Mouse (Mus musculus): ENCODE measurements around the gene Lamtor2. TPM values are rescaled to one million over a fixed set of nuclear protein-coding genes. Genes with fewer than 3 reads are reported as not detected.

The Lamtor2 gene
- polyA plus RNA-seq, 1 experiment from 2014 or later: 95.9 TPM

DNA sequence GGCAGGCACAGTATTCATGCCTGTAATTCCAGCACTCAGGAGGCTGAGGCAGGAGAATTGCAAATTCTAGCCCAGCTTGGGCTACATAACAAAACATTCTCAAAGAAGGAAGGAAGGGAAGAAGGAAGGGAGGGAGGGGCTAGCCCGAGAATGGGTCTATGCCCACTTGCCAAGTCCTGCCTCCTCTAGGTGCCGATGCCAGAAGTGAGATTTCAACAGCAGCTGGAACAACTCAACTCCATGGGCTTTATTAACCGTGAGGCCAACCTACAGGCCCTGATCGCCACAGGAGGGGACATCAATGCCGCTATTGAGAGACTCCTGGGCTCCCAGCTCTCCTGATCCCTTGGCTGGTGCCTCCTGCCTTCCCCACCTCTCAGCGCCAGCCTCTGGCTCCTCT lies 15.0 kb upstream of the Lamtor2 start:
- peaks cover 74% of the 10 kb centered on the region for H3K36me3 ChIP-seq
- no peak for DNase-seq

DNA sequence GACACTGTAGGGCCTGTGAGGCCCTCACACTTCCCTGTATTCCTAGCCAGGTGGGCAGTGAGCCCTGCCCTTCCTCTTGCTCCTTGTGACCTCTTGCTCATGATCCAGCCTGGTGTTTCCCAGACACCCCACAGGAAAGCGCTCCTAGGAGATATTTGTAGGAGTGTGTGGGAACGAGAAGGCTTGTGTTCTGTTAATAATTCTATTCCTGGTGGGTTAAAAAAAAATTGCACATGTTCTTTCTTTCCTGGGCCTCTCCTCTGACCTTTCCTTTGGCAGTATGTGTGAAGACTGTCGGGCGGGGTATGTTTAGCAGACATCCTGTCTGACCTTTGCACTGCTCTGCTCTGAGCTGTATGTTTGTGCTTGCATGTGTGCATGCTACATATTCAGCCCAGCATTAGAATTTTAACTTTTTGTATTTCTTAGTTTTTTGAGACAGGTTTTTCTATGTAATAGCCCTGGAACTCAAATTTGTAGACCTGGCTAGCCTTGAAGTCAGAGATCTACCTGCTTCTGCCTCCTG lies 13.7 kb upstream of the Lamtor2 start:
- Histone ChIP-seq H3K4me2 (no peak overlapping the region), H3K27me3 (no peaks in the 10 kb centered on the region), H3K4me3 (replicated peaks) (no peak overlapping the region), H3K36me3 (peaks cover 87% of the 10 kb centered on the region), H3K9me3 (replicated peaks) (no peaks in the 10 kb centered on the region), H3K4me1 (replicated peaks) (peaks cover 23% of the 10 kb centered on the region), H3K27ac (peak overlapping the region; percentile 22), H3K9ac (no peak overlapping the region)
- 82% methylated on average over 4 of the region's 4 CpGs for WGBS (ENCODE audit: insufficient replicate concordance)
- DNase-seq (no peak), ATAC-seq (ENCODE audit: low read depth) (no peak)

More for the DNA sequence above, 15.0 kb upstream of the Lamtor2 start:
- H3K27me3 ChIP-seq: no peaks in the 10 kb centered on the region
- H3K4me3 ChIP-seq (replicated peaks): no peak overlapping the region
- no peaks in the 10 kb centered on the region for H3K9me3 ChIP-seq (replicated peaks)
- WGBS (ENCODE audit: insufficient replicate concordance): 76% methylated on average over 6 of the region's 6 CpGs
- H3K9ac ChIP-seq: no peak overlapping the region
- ATAC-seq (ENCODE audit: low read depth): no peak
- H3K4me1 ChIP-seq (replicated peaks): peaks cover 23% of the 10 kb centered on the region
- H3K27ac ChIP-seq: peak overlapping the region; percentile 71
- H3K4me2 ChIP-seq: no peak overlapping the region

DNA sequence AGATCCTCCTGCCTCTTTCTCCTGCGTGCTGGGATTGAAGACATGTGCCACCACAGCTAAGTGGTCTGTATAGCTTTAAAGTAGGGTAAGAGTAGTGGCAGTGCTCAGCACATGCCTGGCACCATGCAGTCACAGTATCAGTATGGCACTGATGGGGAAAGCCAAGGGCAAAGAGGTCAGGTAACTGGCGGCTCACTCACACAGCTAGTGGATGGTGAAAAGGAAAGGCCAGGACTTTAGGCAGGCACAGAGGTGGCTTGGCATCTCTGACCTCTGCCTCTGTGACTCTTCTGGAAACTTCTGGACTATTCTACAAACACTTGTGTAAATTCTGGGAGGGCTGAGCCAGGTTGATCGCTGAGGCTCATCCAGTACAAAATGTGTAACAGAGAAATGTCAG lies 13.2 kb upstream of the Lamtor2 start:
- 90% methylated on average over 3 of the region's 3 CpGs for WGBS (ENCODE audit: insufficient replicate concordance)
- H3K36me3 ChIP-seq: peaks cover 92% of the 10 kb centered on the region
- H3K9me3 ChIP-seq (replicated peaks): no peaks in the 10 kb centered on the region
- peaks cover 23% of the 10 kb centered on the region for H3K4me1 ChIP-seq (replicated peaks)
- no peak overlapping the region for H3K4me3 ChIP-seq (replicated peaks)
- no peak for DNase-seq
- H3K9ac ChIP-seq: no peak overlapping the region
- ATAC-seq (ENCODE audit: low read depth): no peak
- H3K27me3 ChIP-seq: no peaks in the 10 kb centered on the region
- H3K27ac ChIP-seq: peak overlapping the region; percentile 22
- no peak overlapping the region for H3K4me2 ChIP-seq

DNA sequence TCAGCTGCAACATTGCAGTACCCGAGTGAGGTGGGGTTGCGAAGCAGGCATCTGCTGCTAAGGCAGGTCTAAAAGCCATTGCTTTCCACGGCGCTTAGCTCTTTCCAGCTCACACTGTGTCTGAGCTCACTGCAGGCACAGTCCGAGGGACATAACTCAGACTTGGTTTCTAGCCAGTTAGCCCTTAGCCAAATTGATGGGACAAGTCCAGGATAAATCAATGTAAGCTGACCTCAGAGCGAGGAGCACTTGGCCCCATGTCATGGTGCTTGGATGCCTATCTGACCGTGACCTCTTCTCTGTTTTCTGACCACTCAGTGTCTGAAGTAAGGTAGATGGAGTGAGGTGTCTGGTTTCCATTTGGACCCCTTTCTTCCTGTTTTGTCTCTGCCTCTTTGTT lies 11.1 kb upstream of the Lamtor2 start:
- Histone ChIP-seq H3K36me3 (peaks cover 99% of the 10 kb centered on the region), H3K9me3 (replicated peaks) (no peaks in the 10 kb centered on the region), H3K4me2 (no peak overlapping the region), H3K9ac (no peak overlapping the region), H3K27ac (no peak overlapping the region), H3K4me1 (replicated peaks) (peaks cover 23% of the 10 kb centered on the region), H3K27me3 (no peaks in the 10 kb centered on the region), H3K4me3 (replicated peaks) (no peak overlapping the region)
- no peak for DNase-seq
- 83% methylated on average over 7 of the region's 7 CpGs for WGBS (ENCODE audit: insufficient replicate concordance)
- ATAC-seq (ENCODE audit: low read depth): no peak

DNA sequence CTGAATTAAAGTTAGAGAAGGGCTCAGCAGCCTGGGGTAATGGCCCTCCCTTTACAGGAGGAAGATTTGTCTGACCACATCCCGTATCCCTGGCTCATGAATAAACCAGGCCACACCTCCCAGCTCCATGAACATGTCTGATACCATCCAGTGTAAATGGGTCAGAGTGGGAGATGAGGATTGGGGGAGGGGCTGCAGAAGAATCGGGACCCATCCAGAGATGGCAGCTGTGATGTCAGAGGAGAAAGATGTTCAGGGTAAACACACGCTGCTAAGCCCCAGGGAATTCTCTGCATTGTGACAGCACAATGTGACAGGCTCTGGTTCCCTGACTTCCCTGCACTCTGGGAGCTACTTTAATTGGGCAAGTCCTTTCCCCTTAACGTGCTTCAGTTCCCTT lies 10.6 kb upstream of the Lamtor2 start:
- 82% methylated on average over 4 of the region's 4 CpGs for WGBS (ENCODE audit: insufficient replicate concordance)
- ATAC-seq (ENCODE audit: low read depth) (no peak), DNase-seq (no peak)
- H3K4me1 ChIP-seq (replicated peaks): peaks cover 19% of the 10 kb centered on the region
- no peak overlapping the region for H3K4me2 ChIP-seq
- no peak overlapping the region for H3K4me3 ChIP-seq (replicated peaks)
- no peaks in the 10 kb centered on the region for H3K9me3 ChIP-seq (replicated peaks)
- no peak overlapping the region for H3K9ac ChIP-seq
- no peaks in the 10 kb centered on the region for H3K27me3 ChIP-seq
- peaks cover 99% of the 10 kb centered on the region for H3K36me3 ChIP-seq
- no peak overlapping the region for H3K27ac ChIP-seq

DNA sequence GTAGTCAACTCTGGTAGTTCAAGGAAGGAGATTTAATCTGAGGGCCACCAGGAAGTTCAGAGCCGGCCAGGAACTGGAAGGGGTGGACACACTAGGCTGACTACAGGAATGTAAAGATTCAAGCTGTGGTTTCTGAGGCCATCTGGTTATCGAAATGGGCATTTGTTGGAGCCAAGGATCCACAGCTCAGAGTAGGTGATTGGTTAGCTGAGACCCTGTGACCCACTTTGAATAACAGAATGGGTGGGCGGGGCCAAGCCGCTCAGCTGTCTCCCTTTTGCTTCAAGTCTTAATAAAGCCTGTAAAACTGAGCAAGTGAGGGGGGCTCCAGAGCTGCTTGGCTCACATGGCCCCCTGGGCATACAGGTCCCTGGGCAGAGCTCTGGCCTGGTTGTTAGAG lies 9.1 kb upstream of the Lamtor2 start:
- Histone ChIP-seq H3K9me3 (replicated peaks) (no peaks in the 10 kb centered on the region), H3K9ac (no peak overlapping the region), H3K4me1 (replicated peaks) (peaks cover 8% of the 10 kb centered on the region), H3K4me3 (replicated peaks) (no peak overlapping the region), H3K27me3 (no peaks in the 10 kb centered on the region), H3K27ac (no peak overlapping the region), H3K36me3 (peaks cover 99% of the 10 kb centered on the region), H3K4me2 (no peak overlapping the region)
- ATAC-seq (ENCODE audit: low read depth) (0 out of 2 replicates have a peak, but pooled peaks have one; percentile 9), DNase-seq (no peak)
- WGBS (ENCODE audit: insufficient replicate concordance): 63% methylated on average over 4 of the region's 4 CpGs

DNA sequence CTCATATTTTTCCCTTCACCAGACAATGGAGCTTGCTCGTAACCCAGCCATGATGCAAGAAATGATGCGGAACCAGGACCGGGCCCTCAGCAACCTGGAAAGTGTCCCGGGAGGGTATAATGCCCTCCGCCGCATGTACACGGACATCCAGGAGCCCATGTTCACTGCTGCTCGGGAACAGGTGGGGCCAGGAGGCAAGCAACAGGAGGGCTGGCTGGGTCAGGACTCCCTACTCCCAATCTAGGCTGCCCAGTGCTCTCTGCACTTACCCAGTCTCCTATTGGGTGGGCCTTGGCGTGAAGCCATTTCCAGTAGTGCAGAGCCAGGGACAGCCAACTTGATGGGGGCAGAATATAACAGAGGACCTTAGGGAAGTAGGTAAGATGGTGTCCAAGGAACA lies 6.7 kb upstream of the Lamtor2 start:
- H3K9ac ChIP-seq: no peak overlapping the region
- no peak overlapping the region for H3K4me2 ChIP-seq
- 90% methylated on average over 9 of the region's 9 CpGs for WGBS (ENCODE audit: insufficient replicate concordance)
- no peak overlapping the region for H3K4me3 ChIP-seq (replicated peaks)
- H3K36me3 ChIP-seq: peaks cover 94% of the 10 kb centered on the region
- H3K27me3 ChIP-seq: no peaks in the 10 kb centered on the region
- ATAC-seq (ENCODE audit: low read depth) (no peak), DNase-seq (no peak)
- H3K27ac ChIP-seq: no peak overlapping the region
- no peaks in the 10 kb centered on the region for H3K9me3 ChIP-seq (replicated peaks)
- H3K4me1 ChIP-seq (replicated peaks): peaks cover 13% of the 10 kb centered on the region

DNA sequence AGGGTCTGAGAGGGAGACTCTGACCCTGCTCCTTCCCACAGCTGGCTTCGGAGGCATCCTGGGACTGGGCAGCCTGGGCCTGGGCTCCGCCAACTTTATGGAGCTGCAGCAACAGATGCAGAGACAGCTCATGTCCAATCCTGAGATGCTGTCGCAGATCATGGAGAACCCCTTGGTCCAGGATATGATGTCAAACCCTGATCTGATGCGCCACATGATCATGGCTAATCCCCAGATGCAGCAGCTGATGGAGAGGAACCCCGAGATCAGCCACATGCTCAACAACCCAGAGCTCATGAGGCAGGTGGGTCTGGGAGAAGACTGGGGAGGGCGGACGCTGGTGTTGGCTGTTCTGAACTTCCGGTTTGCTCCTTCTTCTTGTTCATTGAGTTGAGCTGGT lies 3.7 kb upstream of the Lamtor2 start:
- Histone ChIP-seq H3K36me3 (peaks cover 65% of the 10 kb centered on the region), H3K4me1 (replicated peaks) (peaks cover 30% of the 10 kb centered on the region), H3K9ac (no peak overlapping the region), H3K4me2 (no peak overlapping the region), H3K4me3 (replicated peaks) (no peak overlapping the region), H3K27ac (no peak overlapping the region), H3K27me3 (no peaks in the 10 kb centered on the region), H3K9me3 (replicated peaks) (no peaks in the 10 kb centered on the region)
- ATAC-seq (ENCODE audit: low read depth) (no peak), DNase-seq (no peak)
- 86% methylated on average over 8 of the region's 8 CpGs for WGBS (ENCODE audit: insufficient replicate concordance)

DNA sequence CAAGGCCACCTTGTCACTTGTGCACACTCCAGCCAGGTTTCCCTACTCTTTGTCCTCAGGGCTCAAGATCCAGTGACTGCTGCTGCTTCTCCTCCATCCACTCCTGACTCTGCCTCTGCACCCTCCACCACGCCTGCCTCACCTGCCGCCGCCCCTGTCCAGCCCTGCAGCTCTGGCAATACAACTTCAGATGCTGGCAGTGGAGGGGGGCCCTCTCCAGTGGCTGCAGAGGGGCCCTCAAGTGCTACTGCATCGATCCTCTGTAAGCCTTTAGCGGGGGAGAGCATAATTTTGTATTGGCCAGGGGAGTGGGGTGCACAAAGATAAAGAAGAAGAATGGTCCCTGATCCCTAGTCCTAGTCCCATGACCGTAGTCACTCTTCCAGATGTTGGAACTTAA lies 2.9 kb upstream of the Lamtor2 start:
- no peak overlapping the region for H3K4me3 ChIP-seq (replicated peaks)
- H3K9ac ChIP-seq: peak overlapping the region; percentile 20; the same call in 1 of the 2 replicates
- 85% methylated on average over 6 of the region's 6 CpGs for WGBS (ENCODE audit: insufficient replicate concordance)
- H3K4me2 ChIP-seq: no peak overlapping the region
- H3K27ac ChIP-seq: peak overlapping the region; percentile 16; the same call in 1 of the 2 replicates
- peaks cover 39% of the 10 kb centered on the region for H3K4me1 ChIP-seq (replicated peaks)
- peaks cover 56% of the 10 kb centered on the region for H3K36me3 ChIP-seq
- ATAC-seq (ENCODE audit: low read depth) (no peak), DNase-seq (no peak)
- H3K9me3 ChIP-seq (replicated peaks): no peaks in the 10 kb centered on the region
- H3K27me3 ChIP-seq: no peaks in the 10 kb centered on the region

DNA sequence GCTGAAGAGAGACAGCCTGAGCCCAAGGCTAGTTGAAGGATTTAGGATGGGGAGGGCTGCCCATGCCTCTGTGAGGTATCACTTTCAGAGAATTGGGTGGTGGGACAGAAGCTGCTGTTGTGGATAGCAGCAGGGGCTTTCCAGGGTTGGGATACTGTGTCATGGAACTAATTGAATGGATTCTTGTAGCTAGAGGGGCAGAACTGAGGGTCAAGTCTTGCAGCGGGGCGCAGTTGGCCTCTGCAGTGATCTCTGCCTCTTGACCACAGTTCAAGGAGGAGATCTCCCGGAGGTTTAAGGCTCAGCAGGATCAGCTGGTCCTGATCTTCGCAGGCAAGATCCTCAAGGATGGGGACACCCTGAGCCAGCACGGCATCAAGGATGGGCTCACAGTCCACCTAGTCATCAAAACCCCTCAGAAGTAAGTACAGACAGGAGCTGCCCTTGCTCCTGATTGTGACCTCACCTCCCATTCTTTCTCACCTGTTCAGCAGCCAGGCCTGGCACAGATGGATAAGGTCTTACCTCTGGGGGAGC lies 2.3 kb upstream of the Lamtor2 start:
- 91% methylated on average over 5 of the region's 5 CpGs for WGBS (ENCODE audit: insufficient replicate concordance)
- Histone ChIP-seq H3K4me3 (replicated peaks) (peak overlapping the region; percentile 83; the same call in 1 of the 2 replicates), H3K9me3 (replicated peaks) (no peaks in the 10 kb centered on the region), H3K4me2 (peak overlapping the region; percentile 96), H3K4me1 (replicated peaks) (peaks cover 45% of the 10 kb centered on the region), H3K27ac (peak overlapping the region; percentile 16), H3K27me3 (no peaks in the 10 kb centered on the region), H3K9ac (peak overlapping the region; percentile 20), H3K36me3 (peaks cover 50% of the 10 kb centered on the region)
- ATAC-seq (ENCODE audit: low read depth): no peak
- DNase-seq: no peak

DNA sequence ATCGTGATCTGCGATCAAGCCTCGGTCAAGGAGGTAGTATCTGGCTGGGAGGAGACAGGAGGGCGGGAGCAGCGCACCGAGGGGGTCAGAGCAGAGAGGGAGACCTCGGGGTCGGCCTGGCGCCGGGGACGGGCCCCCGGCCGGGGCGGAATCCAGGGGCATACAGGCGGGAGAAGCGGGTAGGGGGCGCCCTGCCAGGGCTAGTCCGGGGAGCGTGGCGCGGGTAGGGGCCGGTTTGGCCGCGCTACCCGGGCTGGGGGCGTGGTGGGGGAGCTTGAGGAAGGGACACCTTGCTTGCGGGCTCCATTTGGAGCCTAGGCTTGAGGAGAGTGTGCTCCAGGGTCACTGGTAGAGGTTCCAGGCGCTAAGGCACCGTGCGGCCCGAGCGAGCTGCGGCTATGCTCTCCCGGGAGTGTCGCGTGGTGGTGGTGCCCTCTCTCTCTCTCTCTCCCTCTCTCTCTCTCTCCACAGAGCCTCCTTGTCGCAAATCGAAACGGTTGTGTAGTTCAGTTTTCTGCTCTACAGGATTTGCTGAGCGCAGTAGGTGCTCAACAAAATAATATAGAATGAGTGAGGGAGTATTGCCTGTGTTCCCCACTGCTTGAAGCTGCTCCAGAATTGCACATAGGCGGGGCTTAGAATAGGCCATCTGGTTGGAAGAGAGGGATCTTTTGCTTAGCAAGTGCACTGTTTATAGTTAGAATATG lies 1.2 kb upstream of the Lamtor2 start:
- Histone ChIP-seq H3K27me3 (no peaks in the 10 kb centered on the region), H3K9me3 (replicated peaks) (no peaks in the 10 kb centered on the region), H3K4me3 (replicated peaks) (peak overlapping the region; percentile 83), H3K9ac (peak overlapping the region; percentile 92), H3K4me1 (replicated peaks) (peaks cover 49% of the 10 kb centered on the region), H3K4me2 (peak overlapping the region; percentile 96), H3K36me3 (peaks cover 39% of the 10 kb centered on the region), H3K27ac (peak overlapping the region; percentile 93)
- WGBS (ENCODE audit: insufficient replicate concordance): under 1% methylated on average over 39 of the region's 41 CpGs
- ATAC-seq (ENCODE audit: low read depth): peak; percentile 27
- DNase-seq: peak; percentile 49

DNA sequence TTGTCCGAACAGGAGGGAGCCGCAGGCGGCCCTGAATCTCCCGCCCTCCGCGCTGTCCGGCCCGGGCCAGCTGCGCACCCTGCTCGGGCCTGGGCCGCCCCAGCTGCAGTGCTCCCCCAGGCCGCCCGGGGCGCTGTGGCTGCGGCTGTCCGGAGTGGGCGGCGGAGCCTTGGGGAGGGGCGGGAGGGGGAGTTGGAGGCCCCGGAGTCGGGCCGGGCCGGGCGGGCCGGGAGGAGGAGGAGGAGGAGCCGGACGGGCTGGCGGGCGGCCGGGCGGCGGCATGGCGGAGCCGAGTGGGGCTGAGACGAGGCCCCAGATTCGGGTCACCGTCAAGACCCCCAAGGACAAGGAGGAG lies 628 bp upstream of the Lamtor2 start, which contains the start of gene Ubqln4:
Gene Ubqln4, plus strand, starts transcription at position 234 of the 355 bp plus-strand sequence.
- Histone ChIP-seq H3K4me3 (replicated peaks) (peak within 1 kb of the TSS; percentile 83), H3K4me1 (replicated peaks) (peaks cover 49% of the 10 kb centered on the region), H3K9me3 (replicated peaks) (no peaks in the 10 kb centered on the region), H3K36me3 (peaks cover 34% of the 10 kb centered on the region), H3K9ac (peak within 1 kb of the TSS; percentile 92), H3K4me2 (peak within 1 kb of the TSS; percentile 96), H3K27ac (peak within 1 kb of the TSS; percentile 93), H3K27me3 (no peaks in the 10 kb centered on the region)
- WGBS (ENCODE audit: insufficient replicate concordance): 0% methylated on average over 18 of the region's 37 CpGs
- DNase-seq (peak; percentile 87), ATAC-seq (ENCODE audit: low read depth) (peak; percentile 79)

Data from liver, embryonic 13.5 days (tissue).